Mouse (Mus musculus) thymus, adult 2 months (tissue): Measurements from ENCODE around the gene Chmp4b.

Experiments used
- CTCF ChIP-seq: fragments of 200-500 bp; IDR thresholded peaks from 2 replicates; pipeline ENCODE4 v1.5.1; 2012; ENCODE audit warnings: mild to moderate bottlenecking, control low read depth, low read length, moderate library complexity, borderline replicate concordance; ENCODE audit not compliant: control insufficient read depth, poor library complexity, insufficient read depth; ENCODE audit errors: extremely low read depth
- POLR2A ChIP-seq: fragments of 200-500 bp; IDR thresholded peaks from 2 replicates; pipeline ENCODE4 v1.6.1; 2012; ENCODE audit warnings: mild to moderate bottlenecking, low read length, control low read depth, moderate library complexity; ENCODE audit not compliant: control insufficient read depth, poor library complexity, insufficient read depth; ENCODE audit errors: extremely low read depth

DNA sequence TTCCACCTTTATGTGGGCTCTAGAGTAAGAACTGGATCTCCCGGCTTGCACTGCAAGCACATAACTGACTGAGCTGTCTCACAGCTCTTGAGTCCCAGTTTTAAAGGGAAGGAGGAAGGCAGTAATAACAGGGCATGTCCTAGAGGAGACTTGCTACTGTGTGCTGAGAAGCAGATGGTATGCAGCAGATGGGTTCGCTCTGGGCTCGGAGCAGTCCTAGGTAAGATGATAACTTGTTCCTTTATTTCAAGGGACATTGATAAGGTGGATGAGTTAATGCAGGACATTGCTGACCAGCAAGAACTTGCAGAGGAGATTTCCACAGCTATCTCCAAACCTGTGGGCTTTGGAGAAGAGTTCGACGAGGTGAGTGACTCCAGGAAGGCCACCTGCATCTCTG is 39.5 kb downstream of the Chmp4b start:
- no peak for TF ChIP-seq CTCF
- no peak for TF ChIP-seq POLR2A
